Mouse (Mus musculus): ENCODE results near the gene Snx22.

Snx22 gene

DNA sequence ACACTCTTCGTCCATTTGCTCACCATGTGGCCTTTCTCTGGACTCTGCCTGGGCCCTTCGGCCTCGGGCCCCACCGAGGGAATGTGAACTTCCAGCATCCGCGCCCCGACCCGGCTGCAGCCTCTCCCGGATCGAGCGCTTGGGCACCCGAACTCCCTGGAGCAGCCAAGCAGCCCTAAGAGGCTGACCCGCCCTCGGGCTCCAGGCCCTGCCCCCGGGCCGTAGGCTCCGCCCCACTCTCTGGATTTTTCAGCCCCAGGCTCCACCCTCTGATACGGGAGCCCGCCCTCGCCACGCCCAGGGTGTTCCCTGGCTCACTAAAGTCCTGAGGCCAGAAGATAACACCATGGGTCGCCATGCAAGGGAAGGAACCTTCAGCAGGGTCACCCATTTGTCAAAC, at the start of gene Snx22:
Gene Snx22, minus strand, starts transcription at position 137 of the 400 bp plus-strand sequence.
- DNase-seq (ENCODE audit: extremely low spot score) = peak; percentile 86

DNA sequence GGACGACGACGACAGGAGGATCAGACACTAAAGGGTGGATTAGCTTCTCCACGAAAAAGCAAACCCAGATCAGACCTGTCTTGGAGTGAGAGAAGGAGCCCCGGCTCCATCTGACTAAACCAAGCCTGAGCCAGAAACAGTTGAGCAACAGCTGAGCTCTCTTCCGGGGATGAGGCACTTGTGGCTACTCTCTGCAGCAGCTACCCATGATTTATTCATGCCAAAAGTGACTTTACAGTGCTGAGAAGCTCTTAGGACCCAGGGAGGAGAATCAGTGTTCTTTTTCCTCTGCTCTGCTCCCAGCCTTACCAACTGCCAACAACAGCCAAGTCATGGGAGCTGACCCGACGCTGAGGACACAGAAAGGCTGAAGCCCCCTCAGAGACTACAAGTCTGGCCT, 47.4 kb upstream of the Snx22 start:
- DNase-seq (ENCODE audit: extremely low spot score) = no peak

DNA sequence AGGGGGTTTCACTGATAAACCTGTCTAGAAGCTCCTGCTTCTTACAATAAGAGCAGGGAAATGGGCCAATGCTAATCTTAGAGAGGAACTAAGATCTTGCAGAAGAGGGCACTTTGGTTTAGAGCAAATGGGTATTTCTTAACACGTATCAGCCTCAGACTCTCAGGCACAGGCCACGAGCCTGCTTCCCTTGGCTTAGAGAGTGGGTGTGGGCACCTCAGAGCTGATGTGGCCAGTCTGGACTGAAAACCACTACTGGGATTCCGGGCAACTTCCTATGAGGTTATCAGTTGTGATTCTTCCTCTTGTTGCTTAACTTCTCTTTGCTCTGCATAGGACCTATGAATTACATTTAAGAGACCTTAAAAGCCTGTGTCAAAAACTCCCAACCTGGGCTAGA, 44.8 kb upstream of the Snx22 start:
- no peak for DNase-seq (ENCODE audit: extremely low spot score)

DNA sequence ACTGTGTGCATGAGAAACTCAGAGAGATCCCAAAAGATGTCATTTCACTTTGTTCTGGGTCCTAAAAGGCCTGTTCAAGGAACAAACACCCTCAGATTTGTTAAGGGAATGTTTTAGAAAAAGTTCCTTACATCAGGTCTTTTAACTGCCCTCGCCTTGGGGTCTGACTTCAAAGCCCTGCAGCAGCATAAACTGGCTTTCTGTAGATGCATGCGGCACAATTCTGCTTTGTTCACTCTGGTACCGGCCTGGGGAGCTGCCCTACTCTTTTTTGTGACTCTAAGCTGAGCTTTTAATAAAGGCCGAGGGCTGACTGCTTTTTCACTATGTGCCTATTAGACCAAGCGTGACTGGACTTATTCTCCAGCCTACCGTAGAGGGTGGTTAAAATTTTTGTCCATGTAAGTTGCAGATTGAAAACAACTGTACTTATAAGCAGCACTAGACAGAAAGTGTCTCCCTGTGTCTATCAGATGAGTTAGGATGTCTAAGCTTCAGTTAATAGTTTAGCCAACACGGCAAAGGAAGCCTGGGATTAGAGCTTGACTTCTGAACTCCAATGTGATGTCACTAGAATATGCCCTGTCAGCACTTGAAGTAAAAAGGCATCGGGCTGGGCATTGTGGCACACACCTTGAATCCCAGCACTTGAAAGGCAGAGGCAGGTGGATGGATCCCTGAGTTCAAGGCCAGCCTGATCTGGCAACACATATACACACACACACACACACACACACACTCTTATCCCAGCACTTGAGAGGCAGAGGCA, 41.3 kb upstream of the Snx22 start:
- DNase-seq (ENCODE audit: extremely low spot score) = no peak

DNA sequence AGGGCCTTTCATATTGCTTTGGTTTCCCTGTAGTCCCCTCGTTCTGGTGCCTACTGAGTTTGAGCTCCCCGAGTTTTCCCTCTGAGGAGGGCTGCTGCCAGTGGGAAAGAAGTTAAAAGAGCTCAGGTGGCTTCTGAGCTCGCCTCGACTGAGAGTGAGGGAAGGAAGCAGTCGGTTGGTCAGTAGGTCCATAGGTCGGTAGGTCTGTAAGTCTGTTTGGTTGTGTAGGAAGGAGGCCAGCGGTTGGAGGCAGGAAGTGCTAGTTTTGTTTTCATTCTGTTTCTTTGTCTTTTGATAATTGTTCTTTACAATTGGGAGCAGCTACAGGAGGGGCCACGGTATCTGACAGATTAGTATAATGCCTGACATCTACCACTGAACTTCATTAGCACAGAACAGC, 40.6 kb upstream of the Snx22 start:
- DNase-seq (ENCODE audit: extremely low spot score) = no peak

DNA sequence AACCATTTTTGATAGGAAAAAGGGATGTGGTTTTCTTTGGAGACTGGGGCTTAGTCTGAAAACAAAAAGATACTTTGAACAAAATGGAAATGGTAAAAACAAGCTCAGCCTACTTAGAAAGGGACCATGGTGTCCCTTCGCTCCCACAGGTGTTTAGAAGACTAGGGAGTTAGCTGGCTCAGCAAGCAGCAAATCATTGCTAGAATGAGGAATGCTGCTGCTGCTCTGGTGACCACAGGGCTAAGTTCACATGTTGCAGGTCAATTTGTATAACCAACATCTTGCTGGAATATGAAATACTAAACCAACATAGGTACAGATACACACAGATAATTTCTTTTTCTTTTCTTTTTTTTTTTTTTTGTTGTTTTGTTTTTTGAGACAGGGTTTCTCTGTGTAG, 40.1 kb upstream of the Snx22 start:
- no peak for DNase-seq (ENCODE audit: extremely low spot score)

DNA sequence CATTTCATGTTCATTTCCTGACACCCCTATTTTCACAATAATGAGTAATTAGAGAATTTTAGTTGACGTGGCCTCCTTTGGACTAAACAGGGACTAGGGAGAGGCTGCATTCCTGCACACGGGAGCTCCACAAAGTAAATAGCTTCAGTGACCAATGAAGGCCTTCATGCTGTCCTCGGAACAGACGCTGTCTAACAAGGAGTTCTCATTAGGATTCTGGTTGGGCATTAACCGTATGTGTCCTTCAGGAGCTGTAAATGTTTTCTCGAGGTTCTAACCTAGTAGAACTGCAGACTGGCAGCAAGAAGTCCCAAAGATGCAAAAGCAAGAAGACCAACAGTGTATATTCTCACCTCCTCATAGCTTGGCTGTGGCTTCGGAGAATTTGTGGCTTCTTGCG, 35.6 kb upstream of the Snx22 start:
- no peak for DNase-seq (ENCODE audit: extremely low spot score)

DNA sequence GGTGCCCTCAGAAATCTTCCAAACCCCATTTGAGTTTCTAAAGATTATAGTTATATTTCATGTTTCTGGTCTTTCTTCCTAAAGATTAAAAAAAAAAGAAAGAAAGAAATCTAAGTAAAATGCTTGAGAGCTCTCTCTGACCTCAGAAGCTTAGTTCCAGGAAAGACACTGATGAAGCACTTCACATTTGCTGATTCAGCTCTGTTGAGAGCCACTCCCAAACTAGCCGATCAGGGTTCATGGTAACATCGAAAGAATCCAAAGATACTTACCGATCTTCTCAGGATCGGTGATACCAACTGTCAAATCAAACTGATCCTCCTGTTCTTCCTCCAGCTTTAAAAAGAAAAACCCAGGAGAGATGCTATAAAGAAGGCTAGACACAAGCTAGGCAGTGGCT, 35.1 kb upstream of the Snx22 start:
- no peak for DNase-seq (ENCODE audit: extremely low spot score)

DNA sequence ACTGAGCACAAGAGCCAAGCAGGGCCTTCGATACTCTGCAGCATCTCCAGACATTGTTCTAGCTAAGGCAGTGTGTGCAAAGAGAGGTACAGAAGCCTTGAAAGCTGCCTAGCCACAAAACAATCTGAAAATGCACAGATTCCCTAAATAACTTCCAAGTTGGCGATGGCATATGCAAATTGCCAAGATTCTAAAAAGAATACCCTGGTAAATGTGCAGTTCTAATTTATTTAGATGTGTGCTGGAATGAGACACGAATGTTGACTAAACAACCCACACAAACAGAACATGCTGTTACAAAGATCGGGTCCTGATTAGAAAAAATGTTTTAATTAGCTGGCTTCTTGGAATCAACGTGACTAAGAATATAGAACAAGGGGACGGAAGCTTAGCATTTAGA, 33.1 kb upstream of the Snx22 start:
- no peak for DNase-seq (ENCODE audit: extremely low spot score)

DNA sequence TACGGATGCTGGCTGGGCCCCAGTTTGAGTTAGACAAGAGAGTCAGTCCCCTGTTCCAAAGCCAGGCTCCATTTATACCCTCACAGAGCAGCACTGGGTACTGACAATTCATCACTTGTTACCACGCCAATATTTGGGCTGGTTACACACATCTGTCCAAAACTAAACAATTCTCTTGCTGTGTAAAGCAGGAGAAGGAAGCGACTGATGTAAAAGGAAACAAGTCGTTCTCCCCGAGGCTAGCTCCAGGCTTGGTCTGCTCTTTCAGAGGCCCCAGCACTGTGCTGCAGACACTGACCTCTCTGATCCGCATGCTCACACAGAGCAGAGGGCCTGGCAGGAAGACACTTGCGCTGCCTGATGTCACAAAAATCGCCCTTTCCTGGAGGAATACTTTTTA, 32.1 kb upstream of the Snx22 start:
- DNase-seq (ENCODE audit: extremely low spot score) = no peak

DNA sequence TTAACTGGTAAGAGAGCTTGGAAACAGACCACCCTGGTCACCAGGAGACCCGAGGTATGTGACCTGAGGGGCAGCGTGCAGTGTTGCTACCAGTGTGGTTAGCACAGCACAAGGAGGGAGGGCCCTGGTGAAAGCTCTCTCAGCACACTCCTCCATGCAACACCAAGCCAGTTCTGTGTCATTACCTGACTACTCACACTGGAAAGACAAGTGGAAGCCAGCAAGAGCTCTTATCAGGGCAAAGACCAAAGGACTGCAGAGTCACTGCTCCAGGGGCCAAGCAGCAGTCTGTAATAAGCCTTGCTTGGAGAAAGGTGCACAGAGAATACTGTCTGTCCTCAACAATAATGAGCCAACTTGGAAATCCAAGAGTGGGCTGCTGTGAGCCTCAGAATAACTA, 23.1 kb upstream of the Snx22 start:
- no peak for DNase-seq (ENCODE audit: extremely low spot score)

DNA sequence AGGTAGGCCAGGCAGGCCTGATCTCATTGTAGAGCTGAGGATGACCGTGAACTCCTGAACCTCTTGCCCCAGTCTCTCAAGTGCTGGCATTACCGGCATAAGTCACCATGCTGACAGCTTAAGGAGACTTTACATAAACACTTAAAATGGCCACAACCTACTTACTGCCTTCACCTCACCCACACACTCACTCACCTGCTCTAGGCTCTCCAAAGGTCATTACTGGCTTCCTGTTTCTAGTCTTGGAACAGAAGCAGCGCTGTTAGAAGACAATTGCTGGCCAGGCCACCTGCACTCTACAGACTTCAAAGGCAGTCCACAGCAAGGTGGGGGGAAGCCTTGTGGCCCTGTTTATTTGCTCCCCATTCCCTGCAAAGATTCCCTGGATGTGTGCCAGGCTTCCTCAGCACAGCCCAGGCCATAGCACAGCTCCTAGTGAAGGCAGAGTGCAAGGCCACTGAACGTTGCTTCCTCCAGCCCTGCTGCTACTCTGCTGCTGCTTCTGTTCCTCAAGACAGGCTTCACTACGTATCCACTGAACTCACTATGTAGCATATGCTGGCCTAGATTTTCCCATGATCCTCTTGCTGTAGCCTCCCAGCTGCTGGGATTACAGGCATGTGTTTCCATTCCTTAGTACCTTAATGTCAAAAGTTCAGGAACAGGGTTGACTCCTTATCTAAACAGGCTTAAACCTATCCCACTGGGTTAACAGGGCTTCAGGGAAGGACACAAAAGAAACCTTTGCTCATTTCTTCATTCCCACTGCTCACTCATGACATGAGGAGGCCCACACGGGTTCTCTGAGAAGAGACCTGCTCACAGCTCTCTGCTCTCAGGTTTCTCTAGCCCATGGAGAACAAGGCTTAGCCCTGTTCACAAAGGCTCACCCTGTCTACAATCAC, 22.1 kb upstream of the Snx22 start:
- no peak for DNase-seq (ENCODE audit: extremely low spot score)

DNA sequence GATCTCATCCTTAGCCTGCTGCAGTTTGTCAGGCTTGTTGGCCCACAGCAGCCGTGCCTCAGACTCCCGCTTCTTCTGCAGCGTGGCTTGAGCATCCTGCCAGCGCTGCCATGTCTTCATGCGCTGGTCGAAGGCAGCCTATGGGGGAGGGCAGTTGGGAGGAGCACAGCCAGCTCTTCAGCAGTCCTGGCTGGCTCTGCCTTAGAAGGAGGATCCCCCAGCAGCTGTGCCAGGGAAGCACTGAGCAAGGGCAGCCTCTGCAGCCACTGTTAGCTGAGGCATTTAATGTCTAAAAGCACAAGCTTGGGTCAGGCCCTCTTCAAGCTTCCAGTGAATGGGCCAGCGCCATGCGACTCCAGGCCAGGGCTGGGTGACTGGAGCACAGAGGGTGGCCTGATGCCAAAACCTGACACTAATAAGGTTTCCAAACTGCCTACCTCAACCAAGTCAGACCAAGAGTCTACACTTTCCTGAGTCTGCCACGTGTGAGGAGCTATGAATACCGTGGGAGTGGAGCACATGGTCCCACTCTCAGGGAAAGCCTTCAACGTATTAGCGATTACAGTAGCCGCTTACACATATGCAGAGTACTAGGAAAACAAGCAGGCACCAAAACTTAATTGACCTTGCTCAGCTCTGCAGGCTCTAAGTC, 21.2 kb upstream of the Snx22 start:
- no peak for DNase-seq (ENCODE audit: extremely low spot score)

DNA sequence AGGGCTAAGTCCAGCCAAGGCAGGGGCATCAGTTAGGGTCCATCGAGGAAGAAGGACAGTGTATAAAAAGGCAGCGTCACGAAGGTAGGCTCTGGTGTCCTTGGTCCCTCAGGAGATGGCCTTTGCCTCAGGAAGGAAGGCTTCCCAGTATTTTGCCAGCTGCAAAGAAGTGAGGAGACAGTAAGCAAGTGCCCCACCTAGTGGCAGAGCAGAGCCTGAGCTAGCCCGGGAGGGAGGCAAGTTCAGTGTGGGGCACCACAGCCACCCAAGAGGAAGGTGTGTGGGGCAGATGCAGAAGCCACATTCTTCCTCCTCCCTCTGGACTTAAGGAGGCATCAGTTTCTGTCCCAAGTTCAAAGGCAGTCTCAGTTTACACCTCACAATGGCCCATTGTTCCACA, 18.9 kb upstream of the Snx22 start:
- peak; percentile 47 for DNase-seq (ENCODE audit: extremely low spot score)

DNA sequence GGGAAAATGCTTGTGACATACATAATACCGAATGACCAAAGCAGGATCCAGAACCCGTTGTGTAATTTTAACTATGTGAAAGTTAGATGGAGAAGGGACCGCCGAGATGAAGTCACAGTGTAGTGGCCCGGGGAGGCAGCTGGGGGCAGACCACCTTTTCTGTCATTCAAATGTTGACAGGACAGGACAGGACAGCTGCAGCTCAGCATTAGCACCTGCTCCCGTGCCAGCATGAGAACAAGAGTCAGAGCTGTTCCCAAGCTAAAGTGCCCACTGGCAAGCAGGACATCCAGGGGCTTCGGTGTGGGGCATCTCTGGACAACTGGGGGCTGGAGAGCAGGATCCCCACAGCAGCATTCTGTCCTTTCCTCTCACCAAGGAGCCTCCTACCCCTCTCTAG, 17.5 kb upstream of the Snx22 start:
- no peak for DNase-seq (ENCODE audit: extremely low spot score)

DNA sequence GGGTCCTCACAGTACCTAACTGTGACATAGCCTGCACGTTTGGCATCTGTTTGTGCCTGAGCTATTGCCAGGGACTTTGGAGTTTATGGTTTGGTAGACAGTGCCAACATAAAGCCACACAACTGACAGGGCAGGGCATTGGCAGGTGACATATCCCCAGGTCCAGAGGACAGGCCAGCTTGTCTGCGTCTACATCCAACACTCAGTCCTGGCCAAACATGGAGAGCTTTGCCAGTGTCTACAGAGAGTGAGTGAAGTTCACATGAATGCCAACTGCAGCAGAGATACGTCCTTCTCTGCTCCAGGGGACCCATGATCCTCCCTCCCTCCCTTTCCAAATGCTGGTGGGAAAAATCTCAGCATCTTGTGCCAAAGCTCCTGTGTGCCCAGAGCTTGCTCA, 14.7 kb upstream of the Snx22 start:
- no peak for DNase-seq (ENCODE audit: extremely low spot score)

DNA sequence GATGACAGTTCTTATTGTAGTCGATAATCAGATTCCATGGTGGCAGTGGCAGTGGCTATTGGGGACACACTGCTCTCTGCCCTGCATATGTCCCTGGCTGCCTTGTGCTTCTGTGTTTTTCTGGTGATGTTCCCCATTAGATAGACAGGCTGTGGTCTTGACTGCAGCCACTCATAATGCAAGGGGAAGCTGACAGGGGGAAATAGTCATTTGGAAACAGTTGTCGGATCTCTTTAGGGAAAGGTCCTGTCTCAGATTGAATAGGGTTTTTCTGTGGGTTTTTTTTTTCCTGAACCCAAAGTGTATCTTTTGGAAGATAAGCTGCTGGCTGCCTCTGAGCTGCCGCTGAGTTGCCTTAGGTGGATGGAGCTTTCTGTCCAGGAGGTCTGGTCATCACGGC, 12.5 kb upstream of the Snx22 start:
- no peak for DNase-seq (ENCODE audit: extremely low spot score)

DNA sequence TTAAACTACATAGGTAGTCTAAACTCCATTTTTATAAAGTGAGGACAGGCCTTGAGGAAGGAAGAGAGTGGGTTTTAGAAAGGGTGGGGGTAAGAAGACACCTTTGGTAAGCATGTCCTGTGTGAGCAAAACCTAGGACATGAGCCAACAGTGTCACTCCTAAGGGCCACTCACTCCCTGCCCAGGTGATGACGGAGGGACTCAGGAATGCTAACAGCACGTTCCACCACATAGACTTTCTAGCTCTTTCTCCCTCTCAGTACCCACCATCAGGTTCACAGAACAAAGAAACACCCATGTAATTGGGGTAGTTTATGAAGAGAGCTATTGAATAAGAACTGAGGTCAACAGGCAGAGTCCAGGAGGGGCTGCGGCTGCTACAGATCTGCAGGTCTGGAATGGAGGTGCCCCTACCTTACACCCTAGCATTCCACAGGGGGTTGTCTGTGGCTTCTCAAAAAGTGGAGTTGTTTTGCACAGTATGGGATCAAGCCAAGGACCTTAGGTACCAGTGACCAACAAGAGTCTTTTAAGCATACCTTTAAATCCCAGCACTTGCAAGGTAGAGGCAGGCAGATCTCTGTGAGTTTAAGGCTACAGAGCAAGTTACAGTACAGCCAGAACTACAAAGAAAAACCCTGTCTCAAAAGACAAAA, 11.4 kb upstream of the Snx22 start:
- no peak for DNase-seq (ENCODE audit: extremely low spot score)

DNA sequence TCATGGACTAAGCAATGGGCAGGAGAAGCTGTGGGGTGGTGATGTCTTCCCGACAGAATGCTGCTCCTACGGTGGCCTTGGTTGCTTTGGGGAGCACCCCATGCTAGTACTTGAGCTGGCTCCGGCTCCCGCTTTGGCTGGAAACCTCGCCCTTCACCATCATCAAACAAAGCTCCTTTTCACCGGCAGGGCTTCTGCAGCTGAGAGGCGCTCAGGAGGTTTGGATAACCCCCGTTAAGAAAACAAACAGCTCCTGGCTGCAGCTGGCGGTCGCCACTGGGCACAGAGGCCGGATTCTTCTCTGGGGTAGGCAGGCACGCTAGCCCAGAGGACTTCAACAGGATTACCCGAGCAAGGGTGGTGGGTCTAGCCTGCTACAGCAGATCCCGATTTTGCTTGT, 9.0 kb upstream of the Snx22 start:
- peak; percentile 60 for DNase-seq (ENCODE audit: extremely low spot score)

DNA sequence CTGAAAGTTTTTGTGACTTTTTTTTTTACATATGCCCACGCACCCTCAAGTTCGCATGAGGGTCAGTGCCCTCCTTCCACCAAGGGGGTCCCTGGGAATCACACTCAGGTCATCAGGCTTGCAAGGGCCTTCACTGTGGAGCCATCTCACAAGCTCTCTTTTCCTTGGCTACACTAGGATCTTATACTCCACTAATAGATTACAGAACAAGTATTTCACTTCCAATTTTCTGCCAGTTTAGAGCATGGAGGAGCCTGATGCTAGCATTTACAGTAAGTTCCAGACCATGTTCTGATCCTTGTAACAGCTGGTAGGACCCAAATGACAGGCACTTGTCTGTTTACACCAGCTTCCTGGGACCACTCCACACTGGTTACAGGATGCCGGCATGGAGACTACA, 8.6 kb upstream of the Snx22 start:
- DNase-seq (ENCODE audit: extremely low spot score) = no peak

DNA sequence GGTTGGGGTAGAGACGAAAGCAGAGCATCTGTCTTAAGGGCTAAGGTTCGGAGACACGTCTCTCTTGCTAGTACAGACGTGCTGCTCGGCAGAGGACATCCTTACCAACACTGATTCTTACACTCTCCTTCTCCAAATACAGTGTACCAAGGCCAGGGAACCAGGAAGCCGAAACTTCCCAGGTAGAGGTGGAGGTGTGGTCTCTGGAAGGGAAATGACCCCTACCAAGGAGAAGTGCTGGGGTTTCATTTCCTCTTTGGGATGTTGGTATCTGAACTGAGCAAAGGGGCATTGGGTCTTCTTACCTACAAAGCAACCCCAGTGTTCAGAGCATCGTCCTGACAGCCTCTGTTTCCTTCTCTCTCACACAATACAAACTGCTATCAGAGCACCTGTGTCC, 3.2 kb upstream of the Snx22 start:
- DNase-seq (ENCODE audit: extremely low spot score) = no peak

DNA sequence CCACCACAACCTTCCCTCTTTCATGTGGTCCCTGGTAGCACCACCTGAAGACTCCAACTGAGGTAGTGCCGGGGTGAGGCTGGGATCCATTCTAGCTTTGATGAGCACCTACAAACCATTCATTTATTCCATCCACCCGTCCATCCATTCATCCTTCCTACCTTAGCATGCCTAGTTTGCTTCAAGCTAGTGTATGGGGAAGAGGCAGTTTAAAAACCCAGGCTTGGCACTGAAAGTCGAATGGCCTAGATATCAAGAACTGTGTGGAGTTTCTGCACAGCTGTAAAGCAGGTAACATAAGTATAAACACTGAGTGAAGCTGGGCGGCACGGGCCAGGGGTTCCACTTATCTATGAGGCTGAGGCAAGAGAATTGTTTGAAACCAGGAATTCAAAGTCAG, 632 bp upstream of the Snx22 start:
- no peak for DNase-seq (ENCODE audit: extremely low spot score)
